Mouse (Mus musculus) gastrocnemius, postnatal 25 days (tissue): ENCODE data around the gene Hip1r. TPM values are rescaled to one million over a fixed set of nuclear protein-coding genes. Genes with fewer than 3 reads are reported as not detected.

Experiments used
- DNase-seq: peaks from one replicate; pipeline ENCODE4 v3.0.0; 2022
- total RNA-seq, 2 experiments: library from RNA; stranded (reverse); gene quantifications; 1 replicate in 1 of 2; 2 replicates in 1 of 2; pipeline ENCODE4 v1.2.3; 2021

Gene Hip1r
- total RNA-seq, 2 experiments from 2014 or later, result 6.2 to 6.6 TPM

- DNase-seq, result no peak
Measured at GRCm38 (mm10) chr5:123972453-123972852, 975 bp upstream of the Hip1r start.

- no peak for DNase-seq
Measured at GRCm38 (mm10) chr5:123974179-123974485, 704 bp downstream of the Hip1r start.

- no peak for DNase-seq
Measured at GRCm38 (mm10) chr5:123974616-123975111, 1.2 kb downstream of the Hip1r start.

GRCm38 (mm10) chr5:123975668-123976180 is 2.3 kb downstream of the Hip1r start:
- DNase-seq, result no peak

- DNase-seq, result no peak
Measured at GRCm38 (mm10) chr5:123977231-123977630, 3.8 kb downstream of the Hip1r start.

GRCm38 (mm10) chr5:123978131-123978530 is 4.7 kb downstream of the Hip1r start:
- no peak for DNase-seq

GRCm38 (mm10) chr5:123979221-123979979 is 6.0 kb downstream of the Hip1r start:
- DNase-seq, result peak; percentile 55

- no peak for DNase-seq
Measured at GRCm38 (mm10) chr5:123979980-123980369, 6.5 kb downstream of the Hip1r start.

- DNase-seq, result no peak
Measured at GRCm38 (mm10) chr5:123980521-123981249, 7.3 kb downstream of the Hip1r start.

GRCm38 (mm10) chr5:123981250-123981554 is 7.8 kb downstream of the Hip1r start:
- DNase-seq, result no peak

GRCm38 (mm10) chr5:123982838-123983237 is 9.4 kb downstream of the Hip1r start:
- DNase-seq, result no peak

GRCm38 (mm10) chr5:123985434-123985833 is 12.0 kb downstream of the Hip1r start:
- DNase-seq, result no peak

GRCm38 (mm10) chr5:123986925-123987324 is 13.5 kb downstream of the Hip1r start:
- DNase-seq, result no peak

GRCm38 (mm10) chr5:123987511-123987910 is 14.1 kb downstream of the Hip1r start:
- DNase-seq, result no peak

GRCm38 (mm10) chr5:123989941-123990885 is 16.8 kb downstream of the Hip1r start:
- no peak for DNase-seq

- DNase-seq, result no peak
Measured at GRCm38 (mm10) chr5:123991321-123991720, 17.9 kb downstream of the Hip1r start.

GRCm38 (mm10) chr5:123992193-123992637 is 18.8 kb downstream of the Hip1r start:
- peak; percentile 75 for DNase-seq

- peak; percentile 53 for DNase-seq
Measured at GRCm38 (mm10) chr5:123992794-123993193, 19.4 kb downstream of the Hip1r start.

- DNase-seq, result no peak
Measured at GRCm38 (mm10) chr5:123993263-123994036, 20.0 kb downstream of the Hip1r start.

- no peak for DNase-seq
Measured at GRCm38 (mm10) chr5:123994468-123994867, 21.0 kb downstream of the Hip1r start.

- DNase-seq, result no peak
Measured at GRCm38 (mm10) chr5:123995388-123995787, 22.0 kb downstream of the Hip1r start.
